Mouse (Mus musculus) brain, adult 2 months (tissue): Measurements from ENCODE around the gene Mesd.
"Not testable (repeated sequence)": the region's sequence is repeated elsewhere in the genome, so short reads cannot be mapped to it uniquely, and the experiment has no call there.

Experiments
- DNase-seq: peaks from one replicate; pipeline ENCODE4 v3.0.0; 2011; ENCODE audit warnings: low read depth, low spot score

The Mesd gene

DNA sequence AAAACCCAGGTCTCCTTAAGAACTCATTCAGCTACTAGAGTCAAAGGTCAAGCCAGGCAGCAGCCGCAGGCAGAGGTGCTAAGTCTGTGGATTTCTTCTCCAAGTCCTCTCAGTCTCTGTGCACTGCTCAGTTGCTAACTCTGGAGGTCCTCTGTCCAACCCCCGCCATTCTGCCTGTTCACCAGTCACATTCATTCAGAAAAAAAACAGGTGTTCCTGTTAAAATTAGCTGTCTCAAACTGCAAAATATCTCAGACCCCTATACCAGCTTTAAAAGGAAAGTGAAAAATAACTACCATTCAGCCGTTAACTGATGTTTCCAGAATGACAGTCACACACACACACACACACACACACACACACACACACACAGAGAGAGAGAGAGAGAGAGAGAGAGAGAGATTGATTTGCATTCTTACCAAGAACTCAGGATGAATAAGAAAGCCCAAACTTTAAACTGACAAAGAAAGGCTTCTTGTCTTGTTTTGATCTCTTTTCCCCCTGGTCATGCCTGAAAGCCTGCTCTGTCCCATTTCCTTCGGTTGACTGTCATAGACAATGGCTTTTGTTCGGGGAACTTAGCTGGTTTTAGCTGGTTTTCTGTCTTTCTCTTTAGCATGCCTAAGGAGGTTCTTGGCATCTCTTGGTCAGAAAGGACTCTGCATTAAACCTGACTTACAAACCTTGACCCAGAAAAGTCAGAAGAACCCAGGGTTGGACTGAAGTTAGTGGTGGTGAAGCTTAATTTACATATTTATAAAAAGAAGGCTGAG is 5.4 kb upstream of the Mesd start:
- DNase-seq, result peak; percentile 58

DNA sequence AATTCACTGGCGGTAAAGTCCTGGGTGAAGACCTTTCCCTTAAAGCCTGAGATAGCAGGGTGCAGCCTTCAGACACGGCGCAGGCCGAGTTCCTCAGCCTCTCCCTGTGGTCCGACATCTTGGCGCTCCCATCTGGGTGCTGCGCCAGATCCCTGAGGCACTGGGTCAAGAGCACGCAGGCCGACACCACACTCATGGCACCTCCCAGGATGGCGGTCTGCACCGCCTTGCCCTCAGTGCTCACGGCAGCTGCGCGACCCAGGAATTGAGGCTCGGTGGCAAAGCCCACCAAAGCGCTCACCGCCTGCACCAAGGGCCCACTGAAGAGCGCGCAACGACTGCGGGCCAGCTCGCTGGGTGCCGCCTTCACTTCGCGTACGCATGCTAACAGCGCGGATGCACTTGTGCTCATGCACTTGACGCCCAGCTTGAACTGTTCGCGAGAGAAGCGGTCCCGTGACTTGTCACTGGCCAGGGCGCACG is 2.1 kb upstream of the Mesd start:
- DNase-seq, result no peak

DNA sequence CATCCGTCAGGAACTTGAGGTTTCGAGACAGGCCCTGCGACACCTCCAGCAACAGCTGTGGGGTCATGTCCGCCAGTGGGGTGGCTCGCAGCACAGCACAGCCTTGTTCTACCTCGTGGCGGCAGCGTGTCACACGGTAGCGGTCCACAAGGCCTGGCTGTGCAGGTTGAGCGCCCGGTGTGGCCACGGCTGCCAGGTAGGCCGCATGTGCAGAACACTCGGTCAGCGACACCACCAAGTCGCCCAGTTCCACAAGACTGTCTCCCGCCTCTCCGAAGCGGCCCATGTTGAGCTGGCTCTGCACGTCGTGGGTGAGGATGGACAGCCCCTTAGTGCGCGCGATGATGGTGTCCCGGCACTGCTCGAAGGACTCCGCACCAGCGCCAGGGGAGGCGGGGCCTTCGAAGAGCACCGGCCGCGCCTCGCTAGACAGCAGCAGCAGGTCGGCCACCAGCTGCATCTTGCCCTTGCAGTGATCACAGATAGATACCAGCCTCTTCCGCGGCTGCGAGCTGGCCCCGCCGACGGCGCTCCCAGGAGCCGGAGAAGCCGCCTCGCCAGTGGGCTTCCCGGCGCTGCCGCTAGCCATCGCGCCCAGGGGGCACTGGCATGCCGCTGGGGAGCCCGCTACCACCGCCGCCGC is 1.5 kb upstream of the Mesd start:
- DNase-seq, result peak; percentile 64

DNA sequence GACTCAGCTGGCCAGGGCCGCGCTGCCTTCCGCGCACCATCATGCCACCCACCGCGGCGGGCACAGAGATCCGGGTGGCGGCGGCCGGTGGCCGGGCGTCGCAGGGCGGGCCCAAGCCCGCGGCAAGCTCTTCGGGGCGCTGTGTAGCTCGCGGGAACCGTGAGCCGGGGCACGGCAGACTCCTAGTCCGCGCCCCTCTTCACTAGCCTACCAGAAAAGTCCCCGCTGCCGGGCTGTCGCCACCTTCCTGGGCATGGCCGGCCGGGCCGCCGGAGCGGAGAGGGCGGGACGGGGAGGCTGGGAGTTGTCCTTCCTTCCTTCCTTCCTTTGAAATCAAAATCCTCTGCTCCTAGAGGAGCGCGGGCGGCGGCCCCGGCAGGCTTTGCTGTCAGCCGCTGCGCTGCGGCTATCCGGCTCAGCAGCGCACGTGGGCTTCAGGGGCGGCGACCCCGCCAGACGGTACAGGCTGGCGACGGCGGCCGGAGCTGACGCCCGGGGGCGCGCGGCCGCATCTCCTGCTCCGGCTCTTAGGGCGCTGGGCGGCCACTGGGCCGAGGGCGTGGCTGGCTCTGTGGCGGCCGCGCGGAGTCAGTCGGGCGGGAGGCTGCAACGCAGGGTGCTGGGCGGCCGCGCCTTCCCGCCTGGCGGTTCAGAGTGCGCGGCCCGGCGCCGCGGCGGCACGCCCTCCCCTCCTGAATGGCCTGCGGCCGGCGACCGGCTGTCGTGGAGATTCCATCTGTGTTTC is 818 bp upstream of the Mesd start:
- peak; percentile 80 for DNase-seq

DNA sequence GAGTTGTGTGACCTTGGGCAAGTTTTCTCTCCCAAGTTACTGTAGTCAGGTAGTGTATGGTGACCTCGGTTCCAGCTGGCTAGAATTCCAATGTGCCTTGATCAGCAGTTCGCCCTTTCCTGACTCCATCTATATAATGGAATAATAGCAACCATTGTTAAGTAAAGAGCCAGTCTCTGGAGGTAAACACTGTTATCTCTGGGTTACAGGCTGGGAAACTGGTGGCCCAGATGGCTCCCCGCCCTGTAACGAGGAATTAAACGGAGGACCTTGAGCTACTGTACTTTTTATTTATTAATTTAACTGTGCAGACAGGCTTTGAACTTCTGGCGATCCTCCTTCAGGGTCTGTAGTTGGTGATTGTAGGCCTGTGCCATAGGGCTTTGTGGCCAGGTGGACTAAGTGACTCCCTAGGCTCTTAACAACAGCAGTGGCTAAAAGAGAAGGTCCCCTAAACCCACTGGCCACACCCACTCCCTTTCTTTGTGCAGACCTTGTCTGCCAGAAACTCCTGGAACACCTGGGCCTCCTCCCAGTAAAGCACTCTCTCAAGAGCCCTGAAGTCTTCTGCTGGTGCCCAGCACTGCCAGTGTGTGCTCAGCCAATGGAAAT is 761 bp downstream of the Mesd start:
- no peak for DNase-seq

DNA sequence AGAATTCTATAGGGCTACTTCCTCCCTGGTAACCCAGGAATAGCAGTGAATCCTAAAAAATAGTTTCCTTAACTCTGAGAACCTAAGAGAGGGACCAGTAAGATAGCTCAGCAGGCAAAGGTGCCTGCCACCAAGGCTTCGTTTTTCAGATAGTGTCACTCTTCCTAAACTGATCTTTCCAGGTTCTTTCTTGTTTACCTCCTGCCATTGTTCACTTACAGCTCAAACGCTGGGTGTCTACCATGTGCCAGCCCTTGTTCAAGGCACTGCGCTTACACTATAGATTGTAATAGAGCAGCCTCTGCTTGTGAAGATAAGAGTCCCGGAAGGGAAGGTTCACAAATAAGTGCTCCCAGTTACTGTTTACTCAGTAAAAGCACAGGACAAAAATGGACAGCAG is 1.6 kb downstream of the Mesd start:
- DNase-seq, result no peak

DNA sequence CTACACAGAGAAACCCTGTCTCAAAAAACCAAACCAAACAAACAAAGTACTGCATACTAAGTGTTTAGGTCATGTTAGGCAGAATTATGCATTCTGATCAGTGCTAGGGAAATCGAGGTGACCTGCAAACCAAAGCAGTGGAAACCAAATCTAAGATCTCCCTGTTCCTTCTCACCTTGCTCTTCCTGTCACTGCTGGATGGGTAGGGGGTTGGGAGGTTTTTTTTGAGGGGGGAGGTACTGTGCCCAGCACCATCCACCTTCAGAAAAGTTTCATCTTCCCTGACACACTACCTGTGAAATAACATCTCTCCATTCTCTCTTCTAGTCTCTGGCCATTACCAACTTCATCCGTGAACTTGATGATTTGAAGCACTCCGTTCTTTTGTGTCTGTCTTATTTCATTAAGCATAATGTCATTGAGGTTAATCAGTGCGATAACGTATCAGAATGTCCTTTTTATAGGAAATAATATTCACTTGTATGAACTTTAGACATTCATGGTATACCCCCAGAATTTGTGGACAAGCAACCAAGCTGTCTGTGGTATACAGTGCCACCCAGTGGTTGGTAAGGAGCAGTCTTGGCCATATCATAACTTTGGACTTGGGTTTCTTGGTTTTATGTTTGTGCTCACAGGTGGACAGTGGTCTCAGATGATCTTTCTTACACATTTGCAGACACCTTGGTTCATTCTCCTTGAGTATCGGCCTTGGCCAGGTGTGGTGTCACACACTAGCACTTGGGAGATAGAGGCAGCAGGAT is 2.3 kb downstream of the Mesd start:
- DNase-seq, result peak; percentile 48

DNA sequence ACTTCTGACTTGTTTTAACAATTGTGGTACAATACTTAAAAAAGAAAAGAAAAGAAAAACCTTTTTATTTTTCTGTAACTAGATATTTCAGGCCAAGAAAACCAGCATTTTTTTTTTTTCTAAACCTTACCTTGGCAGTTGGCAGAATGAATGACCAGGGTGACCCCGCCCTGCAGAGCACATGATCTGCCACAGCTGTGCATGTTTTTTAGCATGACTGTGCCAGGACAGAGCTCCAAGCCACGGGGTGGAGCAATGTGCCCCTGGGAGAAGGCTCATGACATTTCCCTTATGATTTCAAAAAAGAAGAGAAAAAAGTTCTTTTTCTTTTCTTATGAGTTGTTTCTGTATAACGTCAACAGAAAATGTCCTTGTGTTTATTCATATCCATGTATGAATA is 5.1 kb downstream of the Mesd start:
- DNase-seq, result no peak

DNA sequence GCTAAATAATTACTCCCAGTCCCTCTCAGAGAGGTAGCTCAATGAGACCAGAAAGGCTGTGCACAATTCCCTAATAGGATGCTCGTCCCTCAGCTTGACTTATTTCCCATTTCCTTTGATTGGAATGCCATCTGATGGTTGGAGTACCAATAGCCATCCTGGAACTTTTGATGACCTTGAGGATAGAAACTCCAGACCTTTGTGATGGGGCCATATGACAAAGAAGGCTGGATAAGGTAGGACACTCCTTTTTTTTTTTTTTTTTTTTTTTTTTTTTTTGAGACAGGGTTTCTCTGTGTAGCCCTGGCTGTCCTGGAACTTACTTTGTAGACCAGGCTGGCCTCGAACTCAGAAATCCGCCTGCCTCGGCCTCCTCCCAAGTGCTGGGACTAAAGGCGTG is 5.7 kb downstream of the Mesd start:
- DNase-seq, result not testable (repeated sequence)

DNA sequence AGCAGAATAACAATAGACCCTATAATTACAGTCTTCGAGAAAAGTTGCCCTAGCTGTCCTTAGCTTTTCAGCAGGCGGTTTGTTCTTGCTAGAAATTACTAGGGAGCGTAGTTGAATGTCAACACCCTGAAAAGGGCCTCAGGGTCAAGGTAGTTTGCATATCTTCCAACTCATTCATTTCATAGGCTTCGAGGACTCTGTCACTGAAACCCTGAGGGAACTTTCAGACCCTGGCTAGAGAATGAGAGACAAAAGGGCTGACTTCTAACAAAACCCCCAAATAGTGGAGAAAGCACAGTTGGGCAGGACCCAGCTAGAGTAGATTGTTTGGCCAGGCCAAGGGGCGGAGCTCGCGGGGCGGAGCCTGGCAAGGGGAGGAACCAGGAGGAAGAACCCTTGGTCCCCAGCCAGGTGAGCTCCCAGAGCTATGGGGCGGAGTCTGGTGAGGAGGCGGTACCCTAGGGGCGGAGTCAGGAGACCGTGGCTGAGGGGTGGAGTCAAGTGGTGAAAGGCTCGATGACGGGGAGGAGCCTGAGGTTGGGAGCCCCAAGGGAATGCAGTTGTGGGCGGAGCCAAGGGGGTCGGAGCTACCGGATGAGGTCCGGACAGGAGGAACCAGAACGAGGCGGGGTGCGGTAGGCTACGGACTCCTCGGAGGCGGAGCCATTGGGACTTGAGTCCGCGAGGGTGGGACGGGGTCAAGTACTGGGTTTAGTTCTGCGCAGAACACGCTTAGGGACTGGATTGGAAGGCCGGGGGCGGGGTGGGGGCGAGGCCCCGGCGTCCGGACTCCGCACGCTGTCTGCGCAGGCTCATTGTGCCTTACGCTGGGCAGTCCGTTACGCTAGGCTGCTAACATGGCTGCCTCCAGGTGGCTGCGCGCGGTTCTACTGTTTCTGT is 7.4 kb downstream of the Mesd start:
- DNase-seq, result peak; percentile 99

DNA sequence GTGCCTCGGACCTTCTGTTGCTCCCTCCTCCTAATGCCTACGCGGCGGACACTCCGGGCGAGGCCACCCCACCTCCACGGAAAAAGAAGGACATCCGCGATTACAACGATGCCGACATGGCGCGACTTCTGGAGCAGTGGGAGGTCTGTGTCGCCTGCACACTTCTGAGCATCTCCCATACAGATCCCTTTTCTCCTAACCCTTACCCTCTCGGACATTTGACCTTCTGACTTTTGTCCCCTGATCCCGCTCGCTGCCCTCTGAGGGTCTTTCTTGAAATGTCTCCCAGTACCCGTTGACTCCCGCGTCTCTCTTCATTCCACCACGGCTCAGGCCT is 8.0 kb downstream of the Mesd start:
- no peak for DNase-seq

DNA sequence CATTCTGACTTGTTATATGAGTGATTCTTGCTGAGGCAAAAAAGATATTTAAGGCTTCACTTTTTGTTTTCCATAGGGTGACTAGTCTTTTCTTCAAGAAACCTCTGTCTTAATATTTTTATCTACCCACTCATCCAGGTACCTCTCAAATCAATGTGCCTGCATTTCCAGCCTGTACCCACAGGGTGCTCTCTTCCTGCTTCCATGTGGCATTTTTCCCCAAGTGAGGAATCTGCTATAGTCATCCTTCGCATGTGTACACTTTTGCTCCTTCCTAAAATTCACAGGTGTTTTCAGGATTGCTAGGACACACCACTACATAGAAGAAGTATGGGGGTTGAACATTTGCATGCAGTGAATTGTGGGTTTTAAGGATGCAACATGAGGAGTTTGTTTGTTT is 10.1 kb downstream of the Mesd start:
- DNase-seq, result no peak

DNA sequence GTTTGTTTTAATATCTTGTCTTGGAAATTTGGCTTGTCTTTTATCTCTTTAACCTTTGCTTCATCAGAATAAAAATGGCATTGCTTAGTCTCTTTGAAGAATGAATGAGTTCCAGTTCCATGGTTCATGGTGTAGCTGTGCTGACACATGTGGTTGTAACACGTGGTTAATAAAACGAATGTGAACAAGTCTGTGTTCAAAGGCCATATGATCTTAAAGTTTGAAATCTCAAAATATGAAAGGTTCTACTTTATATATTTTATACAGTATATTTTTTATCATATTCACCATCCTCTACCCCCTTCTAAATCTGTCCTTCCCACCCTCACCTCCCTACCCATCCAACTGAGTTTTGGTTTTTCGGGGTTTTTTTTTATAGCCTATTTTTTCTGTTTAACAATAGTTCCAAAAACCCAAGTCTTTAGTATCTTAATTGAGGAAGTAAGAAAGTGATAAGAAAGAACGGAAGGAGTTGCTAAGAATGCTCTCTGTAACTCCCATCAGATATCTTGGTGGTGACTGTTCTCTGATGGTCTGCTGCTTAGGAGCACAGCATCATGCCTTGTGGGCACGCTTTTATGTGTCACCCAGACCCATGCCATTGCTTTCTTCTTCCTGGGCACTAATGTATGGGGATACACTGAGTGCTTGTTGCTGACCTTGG is 11.9 kb downstream of the Mesd start:
- no peak for DNase-seq

DNA sequence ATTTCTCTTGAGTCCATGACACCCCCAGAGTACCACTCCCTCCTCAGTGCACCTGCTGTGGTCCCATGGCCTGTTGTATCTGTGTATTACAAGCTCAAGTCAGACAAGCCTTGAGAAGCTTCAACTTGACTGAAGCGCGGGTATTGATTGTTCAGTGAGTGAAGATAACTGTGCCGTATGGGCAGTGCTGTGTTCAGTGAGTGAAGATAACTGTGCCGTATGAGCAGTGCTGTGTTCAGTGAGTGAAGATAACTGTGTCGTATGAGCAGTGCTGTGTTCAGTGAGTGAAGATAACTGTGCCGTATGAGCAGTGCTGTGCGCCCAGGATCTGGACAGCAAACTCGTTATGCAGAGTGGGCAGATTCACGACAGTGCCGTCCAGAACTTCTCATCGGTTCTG is 14.0 kb downstream of the Mesd start:
- DNase-seq, result no peak

DNA sequence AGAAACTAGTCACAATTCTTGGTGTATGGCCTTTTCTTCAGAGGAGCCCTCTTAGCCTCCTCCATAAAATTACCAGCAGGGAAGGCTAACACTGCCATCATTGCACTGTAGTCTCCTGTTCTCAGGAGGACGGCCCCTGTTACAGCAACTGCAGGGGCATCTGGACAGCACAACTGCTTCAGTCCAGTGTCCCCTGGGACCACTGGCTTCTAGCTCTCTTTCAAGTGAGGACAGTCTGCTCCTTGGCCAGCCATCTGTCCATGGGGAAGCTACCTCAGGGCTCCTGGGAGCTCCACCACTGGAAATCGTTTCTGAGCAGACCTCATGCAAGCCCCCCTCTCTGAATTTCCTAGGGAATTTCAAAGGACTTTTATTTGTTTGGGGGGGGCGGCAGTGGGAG is 16.3 kb downstream of the Mesd start:
- DNase-seq, result no peak

DNA sequence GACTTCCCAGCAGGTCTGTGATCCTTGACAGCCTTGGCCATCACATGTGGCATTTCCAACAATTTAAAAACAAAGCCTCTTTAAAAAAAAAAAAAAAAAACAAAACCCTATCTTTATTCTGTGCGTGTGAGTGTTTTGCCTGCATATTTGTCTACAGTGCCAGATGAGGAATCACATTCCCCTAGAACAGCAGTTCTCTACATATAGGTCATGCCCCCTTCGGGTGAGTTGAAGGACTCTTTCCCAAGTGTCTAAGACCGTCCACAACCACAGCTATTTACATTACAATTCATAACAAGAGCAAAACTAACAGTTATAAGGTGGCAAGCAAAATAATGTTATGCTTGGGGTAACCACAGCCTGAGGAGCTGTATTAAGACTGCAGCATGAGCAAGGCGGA is 17.2 kb downstream of the Mesd start:
- DNase-seq, result no peak

DNA sequence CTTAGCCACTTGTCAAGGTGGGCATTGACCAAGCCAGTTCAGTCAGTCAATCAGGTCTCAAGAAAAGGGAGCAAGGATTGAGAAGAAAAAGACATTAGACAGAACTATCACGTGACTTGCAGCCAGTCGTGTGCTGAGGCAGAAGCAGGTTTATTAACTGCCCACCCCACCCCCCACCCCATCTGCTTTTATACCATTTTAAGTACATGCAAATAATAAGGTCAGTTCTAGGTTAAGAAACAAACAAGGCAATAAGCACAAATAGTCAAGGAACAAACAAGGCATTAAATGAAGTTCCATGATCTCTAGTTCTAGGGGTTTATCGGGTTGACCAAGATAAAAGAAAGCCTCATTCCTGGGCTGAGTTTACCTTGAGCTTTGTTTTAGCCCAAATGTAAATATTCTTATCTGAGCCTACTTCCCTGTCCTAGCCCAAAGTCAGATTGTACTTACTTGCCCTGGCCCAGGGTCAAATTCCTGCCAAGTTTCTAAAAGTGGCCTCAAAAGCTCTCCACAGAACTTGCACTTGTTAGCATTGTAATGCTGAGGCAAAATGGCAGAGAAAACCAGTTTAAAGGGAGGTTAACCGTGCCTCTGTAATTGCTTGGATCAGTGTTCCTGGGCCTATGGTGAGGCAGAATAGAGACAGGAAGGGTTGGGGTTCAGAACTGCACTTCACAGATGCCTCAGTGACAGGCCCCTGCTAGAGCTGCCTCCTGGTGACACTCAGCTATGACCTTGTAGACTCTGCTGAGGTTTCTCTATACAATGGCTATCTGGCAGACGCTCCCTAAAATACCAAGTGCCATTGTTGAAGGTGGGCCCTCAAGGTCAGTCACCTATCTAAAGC is 18.3 kb downstream of the Mesd start:
- DNase-seq, result no peak

DNA sequence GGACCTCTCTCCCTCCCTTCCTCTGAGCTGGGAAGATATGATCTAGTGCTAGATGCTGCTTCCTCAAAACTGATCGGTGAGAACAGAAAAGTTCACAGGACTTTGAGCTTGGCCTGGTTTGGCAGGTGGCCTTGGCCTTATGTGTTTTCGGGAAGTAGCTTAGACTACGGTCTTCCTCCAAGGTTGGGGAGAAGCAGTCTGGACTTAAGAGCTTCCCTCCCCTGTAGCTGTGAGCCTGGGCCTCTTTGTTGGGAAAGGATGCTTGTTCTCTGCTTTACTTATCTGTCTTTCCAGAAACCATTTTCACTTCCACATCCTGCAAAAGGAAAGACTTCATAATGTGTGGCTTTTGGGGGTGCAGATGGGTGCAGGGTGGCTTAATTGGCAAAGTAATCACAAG is 20.6 kb downstream of the Mesd start:
- DNase-seq, result no peak

DNA sequence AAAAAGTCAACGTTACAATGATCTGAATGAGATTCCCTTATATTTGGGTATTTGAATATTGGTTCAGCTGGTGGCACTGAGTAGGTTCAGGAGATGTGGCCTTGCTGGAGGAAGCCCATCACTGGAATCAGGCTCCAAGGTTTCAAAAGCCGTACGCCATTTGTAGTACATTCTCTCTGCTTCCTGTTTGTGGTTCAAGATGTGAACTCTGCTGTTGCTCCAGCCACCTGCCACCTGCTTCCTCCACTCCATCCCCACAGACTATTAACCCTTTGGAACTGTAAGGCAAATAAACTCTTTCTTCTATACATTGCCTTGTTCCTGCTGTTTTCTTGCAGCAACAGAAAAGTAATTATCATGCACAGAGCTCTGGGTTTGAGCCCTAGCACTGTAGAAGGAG is 27.6 kb downstream of the Mesd start:
- DNase-seq, result no peak
